Mouse (Mus musculus) MEL (cell line): ENCODE data around the gene Rbm42. TPM values are rescaled to one million over a fixed set of nuclear protein-coding genes. Genes with fewer than 3 reads are reported as not detected.
A peak's percentile ranks its signal among the peaks of the same experiment; 100 is the strongest.

ENCODE experiments used
- DNase-seq: peaks from one replicate; pipeline ENCODE4 v3.0.0; 2011; ENCODE audit warnings: low read depth, low spot score
- H3K27ac ChIP-seq: 2 replicates; pipeline ENCODE4 v1.5.1; 2012; ENCODE audit warnings: low read depth, mild to moderate bottlenecking, control low read depth, low read length, moderate library complexity; ENCODE audit not compliant: control insufficient read depth
- H3K27me3 ChIP-seq, 2 experiments: fragments of 150-350 bp in 1 of 2; sonication (generic) in 1 of 2; 2 replicates each; pipeline ENCODE4 v1.6.1; 2012; ENCODE audit warnings: low read length in 2 of 2, mild to moderate bottlenecking in 2 of 2, improper control_type of control experiment in 1 of 2, moderate library complexity in 1 of 2; ENCODE audit not compliant: insufficient read depth in 2 of 2, control insufficient read depth in 1 of 2
- H3K36me3 ChIP-seq, 2 experiments: 2 replicates each; pipeline ENCODE4 v1.6.1; 2012 to 2014; ENCODE audit warnings: low read length in 2 of 2, improper control_type of control experiment in 1 of 2, inconsistent platforms in 1 of 2, mild to moderate bottlenecking in 1 of 2; ENCODE audit not compliant: insufficient read depth in 2 of 2, control insufficient read depth in 1 of 2
- H3K4me1 ChIP-seq, 2 experiments: fragments of 150-350 bp in 1 of 2; sonication (generic) in 1 of 2; 2 replicates each; pipeline ENCODE4 v1.6.1; 2012; ENCODE audit warnings: low read length in 2 of 2, improper control_type of control experiment in 1 of 2, mild to moderate bottlenecking in 1 of 2; ENCODE audit not compliant: insufficient read depth in 2 of 2, control insufficient read depth in 1 of 2
- H3K4me3 ChIP-seq, 2 experiments: fragments of 150-350 bp in 1 of 2; sonication (generic) in 1 of 2; 2 replicates each; pipeline ENCODE4 v1.5.1; 2012; ENCODE audit warnings: low read depth in 2 of 2, low read length in 2 of 2, mild to moderate bottlenecking in 2 of 2, moderate library complexity in 2 of 2, control low read depth in 1 of 2, improper control_type of control experiment in 1 of 2; ENCODE audit not compliant: control insufficient read depth in 1 of 2, insufficient read depth in 1 of 2
- H3K79me2 ChIP-seq: 2 replicates; pipeline ENCODE4 v1.6.1; 2012; ENCODE audit warnings: mild to moderate bottlenecking, low read length, moderate library complexity; ENCODE audit not compliant: control insufficient read depth, poor library complexity, insufficient read depth
- H3K9ac ChIP-seq: 2 replicates; pipeline ENCODE4 v1.6.1; 2012; ENCODE audit warnings: low read depth, mild to moderate bottlenecking, control low read depth, low read length, moderate library complexity; ENCODE audit not compliant: control insufficient read depth, poor library complexity, severe bottlenecking
- H3K9me3 ChIP-seq: fragments of 150-350 bp; sonication (generic); replicated peaks from 2 replicates; pipeline ENCODE4 v1.6.1; 2012; ENCODE audit warnings: mild to moderate bottlenecking, low read length, improper control_type of control experiment, moderate library complexity; ENCODE audit not compliant: insufficient read depth
- BHLHE40 ChIP-seq: IDR thresholded peaks from 2 replicates; pipeline ENCODE4 v1.6.1; 2012; ENCODE audit warnings: low read depth, mild to moderate bottlenecking, inconsistent platforms, low read length, improper control_type of control experiment, borderline replicate concordance
- CHD1 ChIP-seq: IDR thresholded peaks from 2 replicates; pipeline ENCODE4 v1.6.1; 2012; ENCODE audit warnings: low read depth, mild to moderate bottlenecking, inconsistent platforms, low read length, improper control_type of control experiment
- CTCF ChIP-seq, 3 experiments: IDR thresholded peaks in 2 of 3; conservative IDR thresholded peaks in 1 of 3; 2 replicates each; pipeline ENCODE4 v1.5.1; 2011 to 2012; ENCODE audit warnings: low read length in 3 of 3, low read depth in 2 of 3, mild to moderate bottlenecking in 2 of 3, improper control_type of control experiment in 1 of 3, inconsistent platforms in 1 of 3, mixed read lengths in 1 of 3, moderate library complexity in 1 of 3; ENCODE audit not compliant: control insufficient read depth in 1 of 3, insufficient read depth in 1 of 3, poor library complexity in 1 of 3, severe bottlenecking in 1 of 3
- GABPA ChIP-seq: IDR thresholded peaks from 2 replicates; pipeline ENCODE4 v1.6.1; 2012; ENCODE audit warnings: low read depth, mild to moderate bottlenecking, inconsistent platforms, low read length, improper control_type of control experiment, moderate library complexity
- MEF2A ChIP-seq: IDR thresholded peaks from 2 replicates; pipeline ENCODE4 v1.6.1; 2014; ENCODE audit warnings: low read depth, mild to moderate bottlenecking, inconsistent platforms, low read length, improper control_type of control experiment; ENCODE audit not compliant: poor library complexity, insufficient replicate concordance, severe bottlenecking; ENCODE audit errors: extremely low read depth
- MYB ChIP-seq: IDR thresholded peaks from 2 replicates; pipeline ENCODE4 v1.6.1; 2011; ENCODE audit warnings: mild to moderate bottlenecking, low read depth, low read length, improper control_type of control experiment
- POLR2A ChIP-seq, 2 experiments: IDR thresholded peaks; 2 replicates each; pipeline ENCODE4 v1.6.1; 2011 to 2012; ENCODE audit warnings: low read length in 2 of 2, mild to moderate bottlenecking in 2 of 2, control low read depth in 1 of 2, improper control_type of control experiment in 1 of 2, low read depth in 1 of 2, moderate library complexity in 1 of 2; ENCODE audit not compliant: control insufficient read depth in 1 of 2, insufficient read depth in 1 of 2, poor library complexity in 1 of 2
- POLR2AphosphoS5 ChIP-seq: IDR thresholded peaks from 2 replicates; pipeline ENCODE4 v1.6.1; 2012; ENCODE audit warnings: low read depth, borderline replicate concordance, mild to moderate bottlenecking, inconsistent platforms, low read length, moderate library complexity, mixed read lengths
- RAD21 ChIP-seq: IDR thresholded peaks from 2 replicates; pipeline ENCODE4 v1.6.1; 2011; ENCODE audit warnings: mild to moderate bottlenecking, low read depth, low read length, improper control_type of control experiment
- SIN3A ChIP-seq: IDR thresholded peaks from 2 replicates; pipeline ENCODE4 v1.6.1; 2012; ENCODE audit warnings: low read length, improper control_type of control experiment, inconsistent platforms
- SMC3 ChIP-seq: IDR thresholded peaks from 2 replicates; pipeline ENCODE4 v1.6.1; 2011; ENCODE audit warnings: low read depth, low read length, improper control_type of control experiment
- TAL1 ChIP-seq: IDR thresholded peaks from 2 replicates; pipeline ENCODE4 v1.6.1; 2012; ENCODE audit warnings: mild to moderate bottlenecking, inconsistent platforms, low read length, moderate library complexity, mixed read lengths
- UBTF ChIP-seq: IDR thresholded peaks from 2 replicates; pipeline ENCODE4 v1.6.1; 2012; ENCODE audit warnings: low read depth, mild to moderate bottlenecking, inconsistent platforms, low read length, improper control_type of control experiment, moderate library complexity, borderline replicate concordance; ENCODE audit not compliant: insufficient read depth
- USF1 ChIP-seq: IDR thresholded peaks from 2 replicates; pipeline ENCODE4 v1.6.1; 2014; ENCODE audit warnings: low read depth, mild to moderate bottlenecking, inconsistent platforms, low read length, improper control_type of control experiment, moderate library complexity
- ZC3H11A ChIP-seq: IDR thresholded peaks from 2 replicates; pipeline ENCODE4 v1.6.1; 2012; ENCODE audit warnings: low read depth, mild to moderate bottlenecking, inconsistent platforms, low read length, improper control_type of control experiment
- ZKSCAN1 ChIP-seq: IDR thresholded peaks from 2 replicates; pipeline ENCODE4 v1.6.1; 2012; ENCODE audit warnings: low read depth, mild to moderate bottlenecking, inconsistent platforms, low read length, improper control_type of control experiment, moderate library complexity
- ZMIZ1 ChIP-seq: IDR thresholded peaks from 2 replicates; pipeline ENCODE4 v1.6.1; 2012; ENCODE audit warnings: low read depth, mild to moderate bottlenecking, inconsistent platforms, low read length, improper control_type of control experiment, moderate library complexity
- ZNF384 ChIP-seq: IDR thresholded peaks from 2 replicates; pipeline ENCODE4 v1.6.1; 2012; ENCODE audit warnings: low read depth, mild to moderate bottlenecking, inconsistent platforms, low read length, improper control_type of control experiment
- polyA plus RNA-seq, 2 experiments: library from polyadenylated mRNA; stranded (reverse) in 1 of 2; unstranded in 1 of 2; fragments of >175 nt in 1 of 2; fragments of >200 nt in 1 of 2; gene quantifications; 2 replicates each; pipeline versions ENCODE4 v1.2.1 to v1.2.4; 2012; ENCODE audit warnings: low replicate concordance in 2 of 2, low read depth in 1 of 2; ENCODE audit not compliant: insufficient read length in 2 of 2, insufficient read depth in 1 of 2, missing spikeins in 1 of 2
- total RNA-seq: library from RNA; depleted of rRNA; stranded (reverse); fragments of 300-350 nt; gene quantifications from 2 replicates; pipeline ENCODE4 v1.2.3, GENCODE M21; 2012

Rbm42 gene
- total and polyA plus RNA-seq, 3 experiments: 124 to 129 TPM; not detected in 1

DNA sequence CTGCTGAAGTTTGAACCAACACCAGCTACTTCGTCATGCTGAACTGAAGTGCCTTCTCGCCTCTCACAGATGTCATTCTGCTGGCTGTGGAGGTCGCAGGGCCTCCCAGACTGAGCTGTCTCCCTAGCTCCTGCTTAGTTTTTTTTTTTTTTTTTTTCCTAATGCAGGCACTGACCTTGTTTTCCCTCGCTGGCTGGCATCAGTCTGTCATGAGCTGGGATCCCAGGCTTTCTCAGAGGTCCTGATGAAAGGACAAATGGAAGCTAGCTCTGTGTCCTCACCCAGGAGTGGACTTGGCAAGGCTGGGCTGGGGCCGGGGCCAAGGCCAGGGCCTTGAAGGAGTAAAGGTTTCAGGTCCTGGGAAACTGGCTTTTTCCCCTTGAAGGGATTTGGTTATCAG lies 31.8 kb upstream of the Rbm42 start:
- TF ChIP-seq USF1: no peak
- no peak overlapping the region for H3K27ac ChIP-seq
- no peak overlapping the region for H3K4me3 ChIP-seq
- no peak for DNase-seq
- no peak overlapping the region for H3K9ac ChIP-seq
- H3K27me3 ChIP-seq: peaks cover 3 to 7% of the 10 kb centered on the region in 2 experiments
- no peaks in the 10 kb centered on the region for H3K79me2 ChIP-seq
- no peaks in the 10 kb centered on the region for H3K9me3 ChIP-seq
- H3K36me3 ChIP-seq: no peaks in the 10 kb centered on the region
- no peaks in the 10 kb centered on the region for H3K4me1 ChIP-seq

DNA sequence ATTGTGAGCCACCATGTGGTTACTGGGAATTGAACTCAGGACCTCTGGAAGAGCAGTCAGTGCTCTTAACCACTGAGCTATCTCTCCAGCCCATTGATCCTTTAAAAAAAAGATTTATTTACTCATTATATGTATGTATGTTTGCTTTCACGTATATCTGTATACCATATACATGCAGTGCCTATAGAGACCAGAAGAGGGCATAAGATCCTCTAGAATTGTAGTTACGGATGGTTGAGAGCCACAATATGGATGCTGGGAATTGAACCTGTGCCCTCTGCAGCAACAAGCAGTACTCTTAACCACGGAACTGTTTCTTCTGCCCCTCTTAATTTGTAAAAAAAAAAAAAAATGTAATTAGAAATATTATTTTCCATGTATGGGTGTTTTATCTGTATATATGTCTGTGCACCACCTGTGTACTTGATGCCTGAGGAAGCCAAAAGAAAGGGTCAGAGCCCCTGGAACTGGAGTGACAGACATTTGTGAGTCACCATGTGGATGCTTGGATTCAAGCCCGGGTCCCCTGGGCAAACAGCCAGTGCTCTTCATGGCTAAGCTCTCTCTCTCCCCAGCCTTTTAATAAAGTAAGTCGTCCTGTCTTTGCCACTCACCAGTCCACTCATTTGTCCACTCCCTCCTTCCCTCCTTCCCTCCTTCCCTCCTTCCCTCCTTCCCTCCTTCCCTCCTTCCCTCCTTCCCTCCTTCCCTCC lies 28.3 kb upstream of the Rbm42 start:
- TF ChIP-seq ZKSCAN1 (no peak), ZC3H11A (peak; percentile 46; the same call in 1 of the 2 replicates), CHD1 (no peak), CTCF (IDR thresholded peaks at IDR 0.05 in 2 of 3, conservative IDR thresholded peaks at IDR 0.05 in 1 of 3; ENCODE audit: control insufficient read depth in 1 of 3, insufficient read depth in 1 of 3, low read depth in 2 of 3, low read length in 3 of 3, poor library complexity in 1 of 3, severe bottlenecking in 1 of 3) (peak in 2 of 3 experiments; percentile 45 to 54; a peak in 4 of 6 replicates), GABPA (no peak), RAD21 (peak; percentile 58), ZNF384 (no peak), TAL1 (no peak), POLR2A (IDR thresholded peaks at IDR 0.05; ENCODE audit: control insufficient read depth in 1 of 2, insufficient read depth in 1 of 2, low read depth in 1 of 2, low read length in 2 of 2, poor library complexity in 1 of 2) (no peak), UBTF (no peak), MEF2A (no peak), SIN3A (no peak), SMC3 (peak; percentile 58), BHLHE40 (no peak), POLR2AphosphoS5 (no peak), MYB (no peak), ZMIZ1 (no peak)
- peak; percentile 44 for DNase-seq

More for the DNA sequence above, 28.3 kb upstream of the Rbm42 start:
- Histone ChIP-seq H3K9me3 (no peaks in the 10 kb centered on the region), H3K4me1 (no peaks in the 10 kb centered on the region), H3K9ac (no peak overlapping the region), H3K4me3 (no peak overlapping the region), H3K36me3 (no peaks in the 10 kb centered on the region), H3K27ac (no peak overlapping the region), H3K27me3 (peaks cover 5 to 11% of the 10 kb centered on the region in 2 experiments), H3K79me2 (no peaks in the 10 kb centered on the region)
